Mouse (Mus musculus) thymus, postnatal 14 days (tissue): ENCODE measurements around the gene Gtf2a1.
"Not testable (repeated sequence)": the region's sequence is repeated elsewhere in the genome, so short reads cannot be mapped to it uniquely, and the experiment has no call there.

Source experiments
- DNase-seq: peaks from one replicate; pipeline ENCODE4 v3.0.0; 2021

Gene Gtf2a1

DNA sequence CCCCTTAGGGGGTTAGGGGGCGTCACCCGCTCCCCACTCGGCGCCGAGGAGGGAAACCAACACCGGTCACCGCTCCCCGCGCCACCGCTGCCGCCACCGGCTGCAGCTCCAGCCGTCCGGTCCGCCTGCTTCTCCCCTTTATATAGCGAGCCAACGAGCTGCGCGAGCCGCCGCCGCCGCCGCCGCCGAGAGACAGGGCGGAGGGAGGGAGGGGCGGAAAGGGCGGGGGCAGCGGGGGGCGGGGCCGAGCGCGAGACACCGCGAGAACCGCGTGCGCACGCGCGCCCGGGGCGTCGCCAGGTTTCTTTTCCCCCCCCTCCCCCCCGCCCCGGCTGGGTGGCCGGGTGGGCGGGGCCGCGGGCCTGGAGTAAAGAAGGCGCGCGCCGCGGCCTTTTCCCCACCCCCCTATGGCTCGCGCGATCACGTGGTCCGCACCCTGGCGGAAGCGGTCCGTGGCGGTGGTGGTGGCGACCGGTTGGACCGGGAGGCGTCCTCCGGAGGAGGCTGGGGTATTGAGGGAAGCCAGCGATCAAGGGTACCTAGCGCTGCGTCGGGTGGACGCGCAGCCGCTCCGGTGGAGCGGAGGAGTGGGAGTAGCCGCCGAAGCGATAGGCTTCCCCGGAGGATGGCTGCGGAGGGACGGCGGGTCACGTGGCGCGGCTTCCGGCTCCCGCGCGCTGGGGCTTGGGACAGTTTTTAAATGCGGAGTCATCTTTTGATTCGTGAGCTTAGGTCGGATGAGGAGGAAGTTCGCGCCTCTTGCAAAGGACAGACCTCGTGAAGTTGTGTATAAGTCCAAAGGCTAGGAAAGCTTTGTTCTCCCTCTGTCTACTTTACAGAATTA lies at the start of gene Gtf2a1:
Gtf2a1 (minus strand) TSS at position 641 of the 844 bp plus-strand sequence.
- DNase-seq, result peak; percentile 96

DNA sequence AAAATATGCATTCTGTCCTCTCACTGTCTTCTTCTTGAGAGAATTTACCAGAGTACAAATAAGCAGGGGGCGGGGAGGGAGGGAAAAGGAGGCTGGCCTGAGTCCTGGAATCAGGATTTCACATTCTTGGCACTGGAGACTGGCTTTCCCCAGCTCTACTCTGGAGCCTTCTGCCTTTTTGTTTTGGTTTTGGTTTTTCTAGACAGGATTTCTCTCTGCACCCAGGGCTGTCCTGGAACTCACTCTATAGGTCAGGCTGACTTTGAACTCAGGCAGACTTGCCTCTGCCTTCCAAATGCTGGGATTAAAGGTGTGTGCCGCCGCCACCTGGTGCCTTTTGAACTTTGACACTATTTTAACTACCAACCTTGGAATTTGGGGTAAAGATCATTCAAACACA lies 48.1 kb upstream of the Gtf2a1 start:
- no peak for DNase-seq

DNA sequence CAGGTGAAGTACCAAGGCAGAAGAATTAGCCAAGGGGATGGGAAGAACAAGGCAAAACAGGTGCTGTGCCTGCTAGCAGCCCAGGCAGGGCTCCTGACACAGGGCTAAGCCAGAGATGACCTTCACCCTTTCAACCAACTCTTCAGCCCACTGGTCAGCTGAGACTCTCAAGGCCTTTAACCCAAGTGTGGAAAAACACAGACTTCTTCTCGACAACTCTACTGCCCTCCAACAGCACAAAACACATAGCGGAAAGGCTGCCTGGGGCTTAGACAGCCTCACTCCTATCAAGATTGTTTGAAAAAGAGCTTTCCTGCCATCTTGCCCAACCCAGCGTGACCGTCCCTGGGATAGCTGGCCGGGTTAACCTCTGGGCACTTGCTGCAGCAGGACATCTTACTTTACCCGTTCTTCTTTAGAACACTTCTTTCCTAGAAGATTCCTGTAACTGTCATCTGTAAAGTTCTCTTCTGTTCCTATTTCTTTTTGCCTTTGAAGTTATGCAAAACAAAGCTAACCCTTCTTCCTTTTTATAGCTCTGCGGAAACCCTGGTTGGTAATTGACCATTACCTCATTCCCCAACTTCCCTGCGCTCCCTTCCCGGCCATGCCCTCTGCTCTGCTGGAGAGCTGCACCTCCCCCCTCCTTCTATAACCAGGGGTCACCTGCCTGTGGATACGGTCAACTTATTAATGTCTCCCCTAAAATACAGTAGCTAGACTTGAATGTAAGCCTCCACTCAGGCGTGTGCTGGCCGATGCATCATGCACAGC lies 47.0 kb upstream of the Gtf2a1 start:
- no peak for DNase-seq

DNA sequence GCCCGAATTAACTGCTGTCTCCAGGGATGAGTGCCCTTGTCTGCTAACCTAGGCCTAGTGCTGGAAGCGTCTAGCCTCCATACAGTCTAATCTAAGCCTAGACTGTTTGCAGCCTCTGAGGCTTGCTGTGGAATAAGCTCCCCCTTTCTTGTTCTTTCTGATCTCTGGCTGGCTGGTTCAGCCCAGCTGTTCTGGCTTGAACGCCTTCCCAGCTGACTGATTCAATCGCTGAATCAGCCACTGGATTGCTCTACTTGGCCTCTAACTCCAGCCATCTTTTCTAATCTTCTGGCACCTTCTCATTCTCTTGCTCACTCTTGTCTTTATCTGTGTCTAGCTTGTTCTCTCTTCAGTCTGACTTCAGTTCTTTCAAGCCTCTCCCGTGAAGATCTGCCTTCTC lies 36.2 kb upstream of the Gtf2a1 start:
- no peak for DNase-seq

DNA sequence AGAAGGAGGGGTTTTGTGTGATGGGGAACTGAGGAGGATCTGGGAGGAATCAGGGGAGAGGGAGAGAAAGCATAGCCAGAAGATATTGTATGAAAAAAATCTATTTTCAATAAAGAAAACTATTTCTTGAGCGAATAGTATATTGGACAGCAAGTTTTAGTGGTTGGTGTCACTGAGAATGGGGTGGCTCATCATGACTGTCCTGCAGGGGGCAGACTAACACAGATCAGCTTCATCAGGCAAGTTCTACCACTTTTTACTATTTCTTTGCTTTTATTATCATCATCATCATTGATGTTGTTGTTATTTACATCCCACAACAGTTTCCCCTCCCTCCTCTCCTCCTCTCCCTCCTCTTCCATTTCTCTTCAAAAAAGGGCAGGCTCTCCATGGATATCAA lies 34.7 kb upstream of the Gtf2a1 start:
- DNase-seq, result peak; percentile 53

DNA sequence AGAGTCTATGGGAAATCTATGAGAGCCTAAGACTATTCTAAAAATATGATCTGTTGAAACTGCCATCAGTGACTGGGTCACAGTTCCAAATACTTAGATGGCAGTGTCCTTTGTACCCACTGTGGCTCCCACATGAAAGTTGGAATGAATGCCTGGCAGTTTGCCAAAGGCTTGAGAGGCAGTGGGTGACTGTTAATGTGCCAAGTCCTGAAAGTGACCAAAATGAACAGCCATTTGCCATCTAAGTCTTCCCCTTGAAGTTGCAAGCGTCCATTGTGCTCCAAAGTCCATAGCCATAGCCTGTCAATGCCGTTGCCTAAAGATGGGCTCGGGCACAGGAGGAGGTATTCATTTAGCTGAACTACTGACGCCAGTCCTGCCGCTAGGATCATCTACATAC lies 19.1 kb upstream of the Gtf2a1 start:
- no peak for DNase-seq

DNA sequence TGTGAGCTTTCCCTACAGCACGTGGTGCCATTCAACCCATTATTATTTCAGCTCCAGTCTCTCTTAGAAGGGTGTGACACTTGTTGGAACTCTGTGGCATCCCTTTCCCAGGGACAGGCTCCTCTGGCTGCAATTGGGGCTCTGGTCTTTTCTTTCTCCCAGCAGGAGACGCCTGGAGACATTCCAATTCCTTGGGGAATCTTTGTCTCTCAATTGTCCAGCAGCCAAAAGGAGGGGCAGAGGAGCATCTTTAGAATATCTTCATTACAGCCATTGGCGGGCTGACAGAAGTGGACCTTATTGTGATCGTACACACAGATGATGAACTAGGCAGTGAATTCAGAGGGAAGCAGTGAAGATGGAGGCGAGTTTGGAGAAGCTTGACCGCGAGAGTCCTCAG lies 17.4 kb upstream of the Gtf2a1 start:
- DNase-seq, result no peak

DNA sequence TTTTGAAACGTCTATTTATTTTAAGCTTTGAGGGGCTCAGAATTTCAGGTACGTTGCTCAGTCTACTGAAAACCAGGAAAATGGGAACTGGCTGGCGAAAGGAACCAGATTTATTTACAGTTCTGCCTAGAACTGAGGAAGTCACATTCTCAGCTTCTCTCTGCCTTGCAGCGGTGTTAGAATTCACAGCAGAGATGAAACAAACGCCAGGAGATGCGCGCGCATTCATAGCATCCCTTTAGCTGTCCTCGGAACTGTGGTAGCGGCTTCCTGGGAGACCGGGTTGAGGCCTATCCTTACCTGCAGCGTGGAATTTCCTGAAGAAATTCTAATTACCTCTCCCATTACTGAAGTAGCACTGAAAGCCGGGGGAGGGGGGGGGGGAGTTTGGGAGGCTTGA lies 16.4 kb upstream of the Gtf2a1 start:
- no peak for DNase-seq

DNA sequence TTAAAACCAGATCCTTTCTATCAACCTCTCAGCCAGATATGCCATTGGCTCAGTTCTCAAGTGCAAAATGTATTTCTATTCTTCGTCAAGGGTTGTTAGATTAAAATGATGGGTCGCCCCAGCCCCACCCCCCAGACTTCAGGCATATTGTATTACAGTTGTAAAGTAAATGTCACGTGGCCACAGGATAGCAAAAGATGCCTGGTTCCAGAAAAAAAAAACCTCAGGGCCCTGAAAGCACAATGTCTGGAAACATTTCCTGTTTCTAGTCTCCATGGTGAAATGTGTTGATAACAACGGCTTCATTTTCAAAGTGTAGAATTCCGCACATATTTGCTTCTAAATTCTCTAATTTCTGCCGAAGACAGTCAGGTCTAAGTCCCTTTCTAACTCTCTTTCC lies 14.3 kb upstream of the Gtf2a1 start:
- DNase-seq, result no peak

DNA sequence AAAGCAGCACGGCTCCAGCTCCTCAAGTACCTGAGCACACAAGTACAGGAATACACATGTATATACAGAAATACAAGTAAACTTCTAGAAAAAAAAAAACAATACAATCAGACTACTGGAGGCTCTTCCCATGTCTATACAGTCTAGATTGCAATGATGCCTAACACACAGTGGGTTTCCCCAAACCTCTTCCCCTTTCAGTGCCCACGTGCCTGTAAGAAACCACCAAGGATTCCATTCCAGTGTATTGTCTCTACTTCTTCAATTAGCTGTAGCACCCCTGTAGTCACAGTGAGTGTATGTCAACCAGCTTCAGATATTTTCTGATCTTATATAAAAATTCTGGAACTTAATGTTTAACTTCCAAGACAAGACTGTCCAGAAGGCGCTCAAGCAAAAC lies 1.8 kb upstream of the Gtf2a1 start:
- DNase-seq, result no peak

DNA sequence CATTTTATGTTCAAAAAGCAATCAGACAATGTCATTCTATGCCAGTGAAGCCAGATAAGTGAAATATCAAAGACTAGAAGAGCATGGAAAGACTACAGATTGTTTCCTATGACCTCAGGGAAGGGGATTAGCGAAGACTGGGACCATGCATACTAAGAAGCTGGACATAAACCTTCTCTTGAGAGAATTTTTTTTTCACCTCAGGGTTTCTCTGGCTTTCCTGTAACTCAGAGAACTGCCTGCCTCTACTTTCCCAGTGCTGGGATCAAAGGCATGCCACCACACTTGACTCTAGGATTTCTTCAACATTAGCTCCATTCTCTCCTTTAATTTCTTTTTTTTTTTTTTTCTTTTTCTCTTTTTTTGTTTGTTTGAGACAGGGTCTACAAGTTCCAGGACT lies 904 bp upstream of the Gtf2a1 start:
- no peak for DNase-seq

DNA sequence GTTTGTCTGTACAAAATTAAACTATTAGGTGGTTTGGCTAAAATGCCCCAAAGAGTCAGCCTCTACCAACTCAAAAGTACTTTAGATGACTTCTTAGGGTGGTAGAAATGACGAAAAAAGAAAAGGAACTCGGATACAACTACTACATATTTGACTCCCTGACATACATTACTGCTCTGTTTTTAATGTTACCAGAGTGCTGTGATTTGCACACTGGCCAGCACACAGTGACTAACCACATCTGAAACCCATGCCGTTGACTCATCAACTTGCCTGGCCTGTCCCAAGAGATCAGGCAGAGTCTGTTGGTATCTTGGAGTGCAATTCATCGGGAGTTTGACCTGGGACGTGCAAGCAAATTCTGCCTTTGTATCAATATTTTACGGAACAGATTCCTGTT lies 429 bp upstream of the Gtf2a1 start:
- DNase-seq, result peak; percentile 13

DNA sequence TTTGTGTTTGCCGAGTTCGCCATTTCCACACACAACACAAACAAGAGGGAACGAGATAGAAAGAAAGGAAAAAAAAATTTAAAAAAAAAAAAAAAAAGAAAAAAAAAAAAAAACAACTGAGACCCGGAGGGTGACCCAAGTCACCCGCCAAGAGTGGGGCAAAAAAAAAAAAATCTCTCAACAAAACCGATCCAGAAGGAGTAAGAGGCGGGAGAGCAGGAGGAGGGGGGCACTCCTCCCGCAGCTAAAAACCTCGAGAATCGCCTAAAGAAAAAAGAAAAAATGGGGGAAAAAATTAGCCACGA lies 793 bp downstream of the Gtf2a1 start:
- no peak for DNase-seq

DNA sequence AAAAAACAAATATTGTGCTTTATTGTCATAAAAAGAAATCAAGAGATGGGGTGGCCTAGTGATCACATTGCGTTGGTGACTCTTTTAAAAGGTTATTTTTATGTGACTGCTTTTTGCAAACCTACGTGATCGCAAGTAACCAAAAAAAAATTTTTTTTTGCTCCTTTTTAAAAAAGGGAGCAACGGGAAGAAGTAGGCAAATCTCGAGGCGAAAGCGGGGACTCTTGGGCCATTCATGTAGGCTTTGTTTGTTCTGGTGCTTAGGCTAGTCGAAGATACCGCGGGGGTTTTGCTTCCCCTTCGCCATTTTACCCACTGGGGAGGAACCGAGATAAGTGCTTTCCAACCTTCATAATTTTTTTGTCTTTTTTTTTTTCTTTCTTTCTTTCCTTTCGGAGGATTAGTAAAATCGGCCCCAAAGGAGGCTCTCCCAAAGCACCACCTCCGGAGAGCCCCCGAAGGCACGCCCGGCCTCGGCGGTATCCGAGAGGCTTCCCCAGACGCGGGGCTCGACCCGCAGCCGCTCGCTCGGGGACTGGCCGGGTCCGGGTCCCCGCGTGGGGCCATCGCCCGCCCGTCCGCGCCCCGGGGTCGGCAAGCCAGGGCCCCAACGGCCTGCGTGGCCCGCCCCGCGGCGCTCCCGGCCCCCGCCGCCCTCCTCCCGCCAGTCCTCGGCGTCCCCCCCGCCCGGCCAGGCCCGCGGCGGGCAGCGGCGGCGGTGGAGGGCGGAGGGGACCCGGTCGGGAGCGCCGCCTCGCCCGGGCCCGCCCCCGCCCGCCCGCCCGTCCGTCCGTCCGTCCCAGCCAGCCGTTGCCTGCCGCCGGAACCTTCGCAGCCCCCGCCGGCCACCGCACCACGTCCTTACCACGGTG lies 1.4 kb downstream of the Gtf2a1 start:
- DNase-seq, result peak; percentile 67

DNA sequence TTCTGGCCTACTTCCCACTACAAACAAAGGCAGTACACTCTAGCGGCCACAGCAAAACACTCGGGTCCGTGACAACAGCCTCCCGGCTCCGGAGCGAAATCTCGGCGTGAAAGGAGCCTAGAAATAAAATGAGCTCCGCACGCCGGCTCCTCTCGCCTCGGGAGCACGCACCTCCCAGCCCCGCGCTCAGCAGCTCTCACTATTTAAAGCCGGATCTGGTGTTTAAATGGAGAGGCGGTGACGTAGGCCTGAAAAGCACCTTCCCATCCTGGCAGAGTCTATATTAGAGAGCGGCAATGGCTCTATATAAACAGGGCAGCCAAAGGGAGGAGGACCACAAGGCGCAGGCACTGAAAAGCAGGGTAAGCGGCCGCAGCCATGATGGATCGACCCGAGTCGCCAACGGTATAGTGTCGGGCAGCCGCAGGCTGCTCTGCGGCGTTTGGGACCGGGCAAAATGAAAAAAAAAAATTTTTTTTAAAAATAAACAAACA lies 2.1 kb downstream of the Gtf2a1 start:
- peak; percentile 93 for DNase-seq

DNA sequence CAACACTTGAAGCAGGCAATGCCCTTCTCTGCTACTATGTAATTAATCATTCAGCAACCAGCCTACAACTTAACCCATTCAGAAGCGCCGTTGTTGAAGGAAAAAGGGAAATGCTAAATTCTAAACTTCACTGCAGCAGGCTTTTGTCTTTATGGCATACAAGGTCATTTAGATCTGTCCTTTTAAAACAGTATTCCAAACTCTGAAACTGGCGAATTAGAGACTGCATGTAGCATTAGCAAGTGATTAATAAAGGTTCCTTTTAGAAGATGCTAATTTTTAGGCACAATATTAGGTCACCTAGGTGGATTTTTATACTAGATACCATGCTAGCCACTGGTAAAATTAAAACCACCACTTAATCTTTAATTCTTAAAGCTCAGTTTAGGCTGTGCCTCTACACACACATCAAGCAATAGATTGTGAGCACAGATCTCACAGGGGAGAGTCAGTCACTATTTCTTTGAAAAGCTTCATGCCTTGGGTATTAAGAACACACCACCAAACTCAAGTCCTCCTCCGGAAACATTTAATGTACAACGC lies 2.7 kb downstream of the Gtf2a1 start:
- no peak for DNase-seq

DNA sequence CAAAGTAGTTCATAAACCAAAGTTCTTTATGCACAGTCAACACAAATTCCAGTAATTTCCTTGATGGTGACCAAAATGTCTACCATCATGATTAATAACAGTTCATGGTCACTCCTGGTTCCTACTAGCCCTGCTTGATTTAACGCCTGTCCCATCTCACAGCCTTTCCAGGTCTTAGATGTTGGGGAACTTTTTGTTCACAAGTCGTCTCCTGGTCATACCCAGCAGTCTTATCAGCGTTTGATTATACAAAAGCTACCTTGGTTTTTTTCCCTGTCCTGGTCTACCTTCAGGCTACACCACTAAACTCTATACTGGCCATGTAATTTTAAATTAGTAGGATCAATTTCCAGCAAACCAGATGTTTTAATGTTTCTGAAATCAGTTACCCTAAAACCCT lies 3.2 kb downstream of the Gtf2a1 start:
- DNase-seq, result no peak

DNA sequence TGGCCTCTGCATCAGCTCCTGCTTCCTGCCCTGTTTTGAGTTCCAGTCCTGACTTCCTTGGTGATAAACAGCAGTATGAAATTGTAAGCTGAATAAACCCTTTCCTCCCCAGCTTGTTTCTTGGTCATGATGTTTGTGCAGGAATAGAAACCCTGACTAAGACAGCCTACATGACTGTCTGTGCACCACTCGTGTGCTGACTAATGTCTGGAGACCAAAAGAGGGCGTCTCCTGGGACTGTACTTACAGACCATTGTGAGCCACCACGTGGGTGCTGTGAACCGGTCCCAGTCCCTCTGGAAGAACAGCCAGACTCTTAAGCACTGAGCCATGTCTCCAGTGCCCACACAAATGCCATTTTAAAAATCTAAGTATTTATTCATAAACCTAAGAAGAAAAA lies 4.5 kb downstream of the Gtf2a1 start:
- DNase-seq, result not testable (repeated sequence)

DNA sequence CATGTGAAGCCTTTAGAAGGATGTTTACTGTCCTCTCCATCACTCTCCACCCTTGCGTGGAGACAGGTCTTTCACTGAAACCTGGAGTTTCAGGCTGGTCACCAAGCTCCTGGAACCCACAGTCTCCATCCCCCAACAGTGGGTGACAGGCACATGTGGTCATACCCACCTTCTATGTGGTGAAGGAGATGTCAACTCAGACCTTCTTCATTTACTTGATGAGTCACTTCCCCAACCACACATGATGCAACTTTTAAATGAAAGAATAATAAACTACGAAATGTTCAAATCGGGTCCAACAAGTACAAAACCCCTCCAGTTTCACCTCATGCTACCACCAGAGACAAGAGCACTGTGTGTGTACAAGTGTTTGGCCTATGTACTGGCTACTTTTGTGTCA lies 5.1 kb downstream of the Gtf2a1 start:
- DNase-seq, result no peak

DNA sequence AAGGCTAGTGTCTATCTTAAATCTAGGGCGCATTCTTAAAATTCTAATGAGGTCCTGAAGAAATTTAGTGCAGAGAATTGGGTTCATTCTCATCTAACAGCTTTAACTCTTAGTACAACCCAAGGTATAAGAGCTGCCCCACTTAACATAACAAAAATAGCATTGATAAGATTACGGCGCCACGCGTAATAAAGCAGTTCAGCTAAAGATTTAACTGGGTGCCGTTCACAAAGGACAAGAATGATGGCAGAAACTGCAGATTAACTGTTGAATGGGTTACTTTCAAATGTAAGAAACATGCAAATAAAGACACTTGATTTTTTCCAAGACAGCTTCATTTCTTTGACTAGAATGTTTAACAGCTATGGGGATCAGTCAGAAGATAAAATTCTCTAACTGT lies 6.9 kb downstream of the Gtf2a1 start:
- no peak for DNase-seq

DNA sequence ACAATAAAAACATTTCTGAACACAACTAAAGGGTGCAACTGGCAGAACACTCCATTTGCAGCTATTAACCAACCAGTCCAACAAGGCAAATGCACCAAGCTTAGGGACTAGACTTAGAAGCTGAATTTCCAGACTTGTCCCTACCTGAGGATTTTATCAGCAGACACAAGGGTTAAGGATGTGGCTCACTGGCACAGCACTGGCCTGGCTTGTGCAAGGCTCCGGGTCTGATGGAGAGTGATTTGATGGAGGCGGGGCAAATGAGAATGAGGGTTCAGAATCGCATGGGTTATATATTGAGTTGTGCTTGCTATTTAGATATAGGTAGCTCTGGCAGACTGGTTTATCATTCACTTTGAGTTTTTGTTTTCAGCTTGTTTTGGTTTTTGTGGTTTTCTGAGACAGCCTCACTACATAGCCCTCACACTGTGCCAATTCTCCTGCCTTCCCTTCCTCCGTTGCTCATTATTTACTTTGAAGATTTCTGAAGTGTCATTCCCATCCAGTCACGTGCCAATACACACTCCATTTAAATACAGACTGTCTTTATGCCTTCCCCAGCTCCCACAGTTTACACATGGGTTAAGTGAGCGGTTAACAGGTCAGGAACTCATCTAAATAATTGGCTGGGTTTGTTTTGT lies 7.8 kb downstream of the Gtf2a1 start:
- DNase-seq, result no peak

DNA sequence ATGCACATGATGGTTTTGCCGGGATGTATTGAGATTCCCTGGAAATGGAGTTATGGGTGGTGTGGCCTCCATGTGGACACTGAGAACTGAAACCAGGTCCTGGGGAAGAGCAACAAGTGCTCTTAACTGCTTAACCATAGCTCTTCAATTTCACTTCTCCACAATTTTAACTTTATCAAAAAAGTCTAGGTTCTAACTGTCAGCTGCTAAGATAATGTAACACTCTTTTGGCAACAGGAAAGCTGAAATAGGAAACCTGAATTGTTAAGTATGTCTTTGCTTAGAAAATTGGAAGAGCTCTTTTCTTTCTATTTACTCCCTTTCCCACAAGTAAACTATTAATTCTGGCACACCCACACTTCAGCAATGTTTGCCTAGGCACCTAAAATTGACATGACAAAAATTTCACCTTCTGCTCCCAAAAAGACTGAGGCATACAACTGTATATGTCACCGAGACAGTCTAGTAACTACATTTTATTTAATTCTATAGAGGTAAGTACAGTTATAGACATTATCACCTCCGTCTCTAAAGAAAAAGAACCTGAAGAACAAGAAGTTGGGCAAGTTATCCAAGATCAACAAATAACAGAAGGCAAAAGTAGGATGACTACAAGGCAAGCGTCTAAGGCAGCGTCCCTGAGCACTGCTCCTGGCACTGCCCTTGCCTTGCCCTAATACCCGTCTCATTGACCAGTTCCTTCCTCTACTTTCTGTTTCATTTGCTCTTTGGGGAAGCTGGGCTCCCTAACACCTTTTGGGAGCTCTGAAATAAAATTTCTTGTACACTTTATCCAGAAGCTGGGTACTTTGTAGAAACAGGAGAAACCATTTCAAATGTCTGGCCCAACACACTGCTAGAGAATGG lies 8.8 kb downstream of the Gtf2a1 start:
- DNase-seq, result no peak
